Mouse (Mus musculus) limb, embryonic 11.5 days (tissue): Measurements from ENCODE around the gene Dchs2. TPM values are rescaled to one million over a fixed set of nuclear protein-coding genes. Genes with fewer than 3 reads are reported as not detected.
"Not testable (repeated sequence)": the region's sequence is repeated elsewhere in the genome, so short reads cannot be mapped to it uniquely, and the experiment has no call there.

Experiments used
- ATAC-seq: fragments of 200-750 bp; cut with Nextera tagmentation; 2 replicates; pipeline ENCODE4 v1.8.0; 2017; ENCODE audit warnings: low read depth; ENCODE audit not compliant: insufficient number of reproducible peaks, low FRiP score, low TSS enrichment
- DNase-seq: peaks from one replicate; pipeline ENCODE4 v3.0.0-alpha.2; 2015; ENCODE audit warnings: low spot score
- H3K27ac ChIP-seq: fragments of 300-500 bp; sonication (generic); replicated peaks from 2 replicates; pipeline ENCODE4 v1.5.1; 2014; ENCODE audit warnings: low read depth, mild to moderate bottlenecking, low read length
- H3K27me3 ChIP-seq: fragments of 300-500 bp; sonication (generic); 2 replicates; pipeline ENCODE4 v1.6.1; 2014; ENCODE audit warnings: mild to moderate bottlenecking, low read length, mixed read lengths; ENCODE audit not compliant: control insufficient read depth, insufficient read depth
- H3K36me3 ChIP-seq: fragments of 300-500 bp; sonication (generic); 2 replicates; pipeline ENCODE4 v1.6.1; 2014; ENCODE audit warnings: mild to moderate bottlenecking, low read length, moderate library complexity, mixed read lengths; ENCODE audit not compliant: control insufficient read depth, insufficient read depth
- H3K4me1 ChIP-seq: fragments of 300-500 bp; sonication (generic); 2 replicates; pipeline ENCODE4 v1.6.1; 2014; ENCODE audit warnings: low read length, mixed read lengths; ENCODE audit not compliant: control insufficient read depth, insufficient read depth
- H3K4me2 ChIP-seq: fragments of 300-500 bp; sonication (generic); 2 replicates; pipeline ENCODE4 v1.6.1; 2014; ENCODE audit warnings: low read depth, mild to moderate bottlenecking, moderate library complexity; ENCODE audit not compliant: severe bottlenecking
- H3K4me3 ChIP-seq: fragments of 300-500 bp; sonication (generic); 2 replicates; pipeline ENCODE4 v1.5.1; 2014; ENCODE audit warnings: low read depth, low read length
- H3K9ac ChIP-seq: fragments of 300-500 bp; sonication (generic); 2 replicates; pipeline ENCODE4 v1.6.1; 2014; ENCODE audit warnings: mild to moderate bottlenecking, low read length
- H3K9me3 ChIP-seq: fragments of 300-500 bp; sonication (generic); 2 replicates; pipeline ENCODE4 v1.6.1; 2016; ENCODE audit warnings: low read length; ENCODE audit not compliant: control insufficient read depth
- WGBS: fragments of 180-500 bp; shearing (Covaris S2); extraction: QIAGEN DNeasy Blood & Tissue Kit; methylation state at CpG from one replicate; pipeline ENCODE4 v1.1.7; 2014; 5-methylcytosine and 5-hydroxymethylcytosine counted together
- polyA plus RNA-seq: library from polyadenylated mRNA; unstranded; fragments of >200 nt; fragmentation: Nextera tagmentation; extraction: Ambion mirVana; gene quantifications from 2 replicates; pipeline ENCODE4 v1.2.1, GENCODE M21; 2014

The Dchs2 gene
- polyA plus RNA-seq, 1 experiment from 2014 or later = 0.17 TPM

GRCm38 (mm10) chr3:83111485-83112261 lies 16.1 kb upstream of the Dchs2 start:
- H3K9me3 ChIP-seq = no peaks in the 10 kb centered on the region
- no peak for ATAC-seq

DNA sequence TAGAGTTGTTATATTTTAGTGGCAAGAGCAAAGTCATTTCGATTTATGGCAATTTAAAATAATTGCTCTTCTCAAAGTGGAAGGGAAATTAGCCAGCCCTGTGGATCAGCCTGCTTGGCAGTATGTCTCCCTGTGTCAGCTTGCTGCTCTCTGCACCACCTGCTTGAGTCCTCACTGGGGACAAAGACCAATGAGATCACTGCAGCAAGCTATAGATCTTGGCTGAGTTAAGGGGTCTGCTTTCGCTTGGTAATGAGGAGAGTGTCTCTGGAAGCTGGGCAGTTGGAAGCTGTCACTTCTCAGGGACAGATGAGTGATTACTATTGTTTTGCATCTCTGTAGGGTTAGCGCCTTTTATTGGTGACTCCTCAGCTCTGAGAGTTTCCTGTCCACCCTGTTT lies 14.9 kb upstream of the Dchs2 start:
- Histone ChIP-seq H3K27ac (no peak overlapping the region), H3K27me3 (no peaks in the 10 kb centered on the region), H3K36me3 (no peaks in the 10 kb centered on the region), H3K4me1 (peaks cover 5% of the 10 kb centered on the region), H3K9ac (no peak overlapping the region), H3K9me3 (no peaks in the 10 kb centered on the region), H3K4me3 (no peak overlapping the region), H3K4me2 (no peak overlapping the region)
- ATAC-seq = no peak
- DNase-seq = peak; percentile 20
- 25% methylated on average over 3 of the region's 3 CpGs for WGBS

More at GRCm38 (mm10) chr3:83111485-83112261, 16.1 kb upstream of the Dchs2 start:
- peak; percentile 16 for DNase-seq
- Histone ChIP-seq H3K4me1 (peaks cover 5% of the 10 kb centered on the region), H3K4me2 (no peak overlapping the region), H3K4me3 (no peak overlapping the region), H3K9ac (no peak overlapping the region), H3K27ac (no peak overlapping the region), H3K36me3 (no peaks in the 10 kb centered on the region), H3K27me3 (no peaks in the 10 kb centered on the region)
- 44% methylated on average over 7 of the region's 7 CpGs for WGBS

GRCm38 (mm10) chr3:83114946-83115345 lies 12.8 kb upstream of the Dchs2 start:
- DNase-seq (no peak), ATAC-seq (no peak)
- H3K27me3 ChIP-seq = no peaks in the 10 kb centered on the region
- H3K36me3 ChIP-seq = no peaks in the 10 kb centered on the region
- H3K27ac ChIP-seq = no peak overlapping the region
- H3K9ac ChIP-seq = no peak overlapping the region
- H3K9me3 ChIP-seq = no peaks in the 10 kb centered on the region
- H3K4me2 ChIP-seq = no peak overlapping the region
- H3K4me1 ChIP-seq = peaks cover 5% of the 10 kb centered on the region
- 62% methylated on average over 1 of the region's 1 CpGs for WGBS
- H3K4me3 ChIP-seq = no peak overlapping the region

- H3K36me3 ChIP-seq = no peaks in the 10 kb centered on the region
- ATAC-seq (no peak), DNase-seq (no peak)
- 48% methylated on average over 10 of the region's 10 CpGs for WGBS
- H3K4me1 ChIP-seq = peaks cover 5% of the 10 kb centered on the region; the same call in 1 of the 2 replicates
- H3K4me3 ChIP-seq = no peak overlapping the region
- no peak overlapping the region for H3K9ac ChIP-seq
- H3K27ac ChIP-seq = no peak overlapping the region
- no peaks in the 10 kb centered on the region for H3K27me3 ChIP-seq
- H3K9me3 ChIP-seq = no peaks in the 10 kb centered on the region
- no peak overlapping the region for H3K4me2 ChIP-seq
These were observed 10.2 kb upstream of the Dchs2 start for GRCm38 (mm10) chr3:83117592-83117991.

DNA sequence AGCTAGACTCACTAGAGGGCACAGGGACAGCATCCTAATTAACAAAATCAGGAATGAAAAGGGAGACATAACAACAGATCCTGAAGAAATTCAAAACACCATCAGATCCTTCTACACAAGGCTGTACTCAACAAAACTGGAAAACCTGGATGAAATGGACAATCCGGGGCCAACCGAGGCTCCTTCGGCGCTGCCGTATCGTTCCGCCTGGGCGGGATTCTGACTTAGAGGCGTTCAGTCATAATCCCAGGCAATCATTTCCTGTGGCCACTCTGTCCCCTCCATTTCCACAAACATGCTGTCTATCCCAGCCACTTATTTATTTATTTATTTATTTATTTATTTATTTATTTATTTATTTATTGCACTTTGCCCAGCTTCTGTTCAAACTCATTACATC lies 3.8 kb upstream of the Dchs2 start:
- not testable (repeated sequence) for H3K9ac ChIP-seq, ATAC-seq, H3K9me3 ChIP-seq, H3K36me3 ChIP-seq, DNase-seq, H3K4me2 ChIP-seq, H3K27ac ChIP-seq, H3K4me3 ChIP-seq
- H3K27me3 ChIP-seq = peaks cover 30% of the 10 kb centered on the region
- peaks cover 13% of the 10 kb centered on the region for H3K4me1 ChIP-seq
- WGBS = 96% methylated on average over 9 of the region's 9 CpGs

- no peak overlapping the region for H3K27ac ChIP-seq
- peak overlapping the region; percentile 94 for H3K4me2 ChIP-seq
- ATAC-seq (peak; percentile 69), DNase-seq (peak; percentile 62)
- peaks cover 14% of the 10 kb centered on the region for H3K4me1 ChIP-seq
- H3K4me3 ChIP-seq = peak overlapping the region; percentile 54
- no peaks in the 10 kb centered on the region for H3K9me3 ChIP-seq
- peak overlapping the region; percentile 58 for H3K9ac ChIP-seq
- peaks cover 45% of the 10 kb centered on the region for H3K27me3 ChIP-seq
- under 1% methylated on average over 36 of the region's 37 CpGs for WGBS
- no peaks in the 10 kb centered on the region for H3K36me3 ChIP-seq
These were observed 541 bp upstream of the Dchs2 start for GRCm38 (mm10) chr3:83127088-83127725.

GRCm38 (mm10) chr3:83128449-83128922 lies 738 bp downstream of the Dchs2 start:
- Histone ChIP-seq H3K4me1 (peaks cover 14% of the 10 kb centered on the region), H3K36me3 (no peaks in the 10 kb centered on the region), H3K9me3 (no peaks in the 10 kb centered on the region), H3K27me3 (peaks cover 47% of the 10 kb centered on the region), H3K4me2 (peak overlapping the region; percentile 94), H3K9ac (no peak overlapping the region), H3K4me3 (peak overlapping the region; percentile 54), H3K27ac (no peak overlapping the region)
- ATAC-seq (no peak), DNase-seq (peak; percentile 55)
- under 1% methylated on average over 43 of the region's 43 CpGs for WGBS

DNA sequence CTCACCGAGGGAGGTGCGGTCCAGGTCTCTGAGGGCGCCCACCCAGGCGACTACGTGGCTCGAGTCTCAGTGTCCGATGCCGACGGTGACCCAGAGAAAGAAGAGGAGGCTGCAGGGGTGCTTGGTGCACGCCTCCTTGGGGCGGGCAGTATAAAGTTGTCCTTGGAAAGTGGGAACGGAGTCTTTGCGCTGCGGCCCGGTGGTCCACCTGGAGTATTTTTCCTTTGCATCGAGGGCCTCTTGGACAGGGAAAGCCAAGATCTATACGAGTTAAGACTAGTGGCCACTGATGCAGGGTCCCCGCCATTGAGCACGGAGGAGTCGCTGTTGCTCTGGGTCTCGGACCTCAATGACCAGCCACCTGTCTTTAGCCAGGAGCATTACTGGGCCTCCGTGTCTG lies 1.4 kb downstream of the Dchs2 start:
- DNase-seq (peak; percentile 30), ATAC-seq (no peak)
- peak overlapping the region; percentile 94; the same call in 1 of the 2 replicates for H3K4me2 ChIP-seq
- no peaks in the 10 kb centered on the region for H3K36me3 ChIP-seq
- no peak overlapping the region for H3K27ac ChIP-seq
- peaks cover 47% of the 10 kb centered on the region for H3K27me3 ChIP-seq
- no peak overlapping the region for H3K9ac ChIP-seq
- H3K4me3 ChIP-seq = peak overlapping the region; percentile 54
- H3K4me1 ChIP-seq = peaks cover 14% of the 10 kb centered on the region
- 4% methylated on average over 22 of the region's 22 CpGs for WGBS
- no peaks in the 10 kb centered on the region for H3K9me3 ChIP-seq
